Mouse (Mus musculus) hindbrain, embryonic 15.5 days (tissue): ENCODE data around the gene Stxbp3. TPM values are rescaled to one million over a fixed set of nuclear protein-coding genes. Genes with fewer than 3 reads are reported as not detected.

Source experiments
- ATAC-seq: fragments of 200-750 bp; cut with Nextera tagmentation; 2 replicates; pipeline ENCODE4 v1.8.0; 2017; ENCODE audit warnings: low read depth, moderate number of reproducible peaks, moderate TSS enrichment; ENCODE audit not compliant: low FRiP score
- H3K27ac ChIP-seq: fragments of 300-500 bp; sonication (generic); replicated peaks from 2 replicates; pipeline ENCODE4 v1.5.1; 2015; ENCODE audit warnings: mild to moderate bottlenecking, inconsistent platforms
- H3K27me3 ChIP-seq: fragments of 300-500 bp; sonication (generic); 2 replicates; pipeline ENCODE4 v1.6.1; 2015; ENCODE audit warnings: control low read depth, inconsistent platforms
- H3K36me3 ChIP-seq: fragments of 300-500 bp; sonication (generic); 2 replicates; pipeline ENCODE4 v1.6.1; 2015; ENCODE audit warnings: control low read depth, inconsistent platforms
- H3K4me1 ChIP-seq: fragments of 300-500 bp; sonication (generic); replicated peaks from 2 replicates; pipeline ENCODE4 v1.6.1; 2015; ENCODE audit warnings: control low read depth, inconsistent platforms
- H3K4me2 ChIP-seq: fragments of 300-500 bp; sonication (generic); 2 replicates; pipeline ENCODE4 v1.6.1; 2015; ENCODE audit warnings: moderate library complexity, mild to moderate bottlenecking, inconsistent platforms
- H3K4me3 ChIP-seq: fragments of 300-500 bp; sonication (generic); 2 replicates; pipeline ENCODE4 v1.5.1; 2015; ENCODE audit warnings: mild to moderate bottlenecking, inconsistent platforms
- H3K9ac ChIP-seq: fragments of 300-500 bp; sonication (generic); 2 replicates; pipeline ENCODE4 v1.6.1; 2015; ENCODE audit warnings: inconsistent platforms
- H3K9me3 ChIP-seq: fragments of 300-500 bp; sonication (generic); 2 replicates; pipeline ENCODE4 v1.6.1; 2016; ENCODE audit warnings: control low read depth, inconsistent platforms
- WGBS: fragments of 180-500 bp; shearing (Covaris S2); methylation state at CpG from one replicate; pipeline ENCODE4 v1.1.7; 2015; 5-methylcytosine and 5-hydroxymethylcytosine counted together
- polyA plus RNA-seq: library from polyadenylated mRNA; unstranded; fragments of >200 nt; fragmentation: Nextera tagmentation; extraction: Ambion mirVana; gene quantifications from 2 replicates; pipeline ENCODE4 v1.2.1, GENCODE M21; 2015

Stxbp3 gene
- polyA plus RNA-seq, 1 experiment from 2014 or later = 15.5 TPM

GRCm38 (mm10) chr3:108855864-108856263 lies 15.5 kb upstream of the Stxbp3 start:
- WGBS = 67% methylated on average over 10 of the region's 10 CpGs
- Histone ChIP-seq H3K27ac (peak overlapping the region; percentile 44; the same call in 1 of the 2 replicates), H3K36me3 (no peaks in the 10 kb centered on the region), H3K4me1 (peaks cover 34% of the 10 kb centered on the region), H3K9ac (no peak overlapping the region), H3K4me2 (no peak overlapping the region), H3K27me3 (no peaks in the 10 kb centered on the region), H3K9me3 (no peaks in the 10 kb centered on the region), H3K4me3 (no peak overlapping the region)
- no peak; the same call in 1 of the 2 replicates for ATAC-seq

- 32% methylated on average over 12 of the region's 12 CpGs for WGBS
- 0 out of 2 replicates have a peak overlapping the region, but pooled peaks have one; percentile 10 for H3K4me2 ChIP-seq
- H3K27ac ChIP-seq = peak overlapping the region; percentile 44; the same call in 1 of the 2 replicates
Measured at GRCm38 (mm10) chr3:108855371-108855770, 15.0 kb upstream of the Stxbp3 start.

GRCm38 (mm10) chr3:108853266-108853665 lies 12.9 kb upstream of the Stxbp3 start:
- no peak overlapping the region for H3K4me3 ChIP-seq
- no peak overlapping the region for H3K4me2 ChIP-seq
- no peak for ATAC-seq
- no peak overlapping the region for H3K27ac ChIP-seq
- no peaks in the 10 kb centered on the region for H3K36me3 ChIP-seq
- peaks cover 30% of the 10 kb centered on the region for H3K4me1 ChIP-seq
- H3K9me3 ChIP-seq = no peaks in the 10 kb centered on the region
- H3K27me3 ChIP-seq = no peaks in the 10 kb centered on the region
- WGBS = 76% methylated on average over 1 of the region's 1 CpGs
- H3K9ac ChIP-seq = no peak overlapping the region

More at GRCm38 (mm10) chr3:108855371-108855770, 15.0 kb upstream of the Stxbp3 start:
- ATAC-seq = peak; percentile 23; the same call in 1 of the 2 replicates
- Histone ChIP-seq H3K4me3 (no peak overlapping the region), H3K9ac (no peak overlapping the region), H3K4me1 (peaks cover 34% of the 10 kb centered on the region), H3K9me3 (no peaks in the 10 kb centered on the region), H3K27me3 (no peaks in the 10 kb centered on the region), H3K36me3 (no peaks in the 10 kb centered on the region)

GRCm38 (mm10) chr3:108851996-108852697 lies 11.8 kb upstream of the Stxbp3 start:
- ATAC-seq = peak; percentile 62; the same call in 1 of the 2 replicates
- H3K4me2 ChIP-seq = no peak overlapping the region
- no peak overlapping the region for H3K4me3 ChIP-seq
- H3K9ac ChIP-seq = no peak overlapping the region
- peaks cover 26% of the 10 kb centered on the region for H3K4me1 ChIP-seq
- H3K36me3 ChIP-seq = no peaks in the 10 kb centered on the region
- no peaks in the 10 kb centered on the region for H3K27me3 ChIP-seq
- H3K9me3 ChIP-seq = no peaks in the 10 kb centered on the region
- WGBS = 40% methylated on average over 6 of the region's 6 CpGs
- H3K27ac ChIP-seq = no peak overlapping the region

- Histone ChIP-seq H3K4me1 (peaks cover 22% of the 10 kb centered on the region), H3K27ac (no peak overlapping the region), H3K4me3 (no peak overlapping the region), H3K9me3 (no peaks in the 10 kb centered on the region), H3K36me3 (no peaks in the 10 kb centered on the region), H3K9ac (no peak overlapping the region), H3K4me2 (no peak overlapping the region), H3K27me3 (no peaks in the 10 kb centered on the region)
- no peak for ATAC-seq
- WGBS = 91% methylated on average over 3 of the region's 3 CpGs
Measured at GRCm38 (mm10) chr3:108851554-108851953, 11.2 kb upstream of the Stxbp3 start.

- no peak overlapping the region for H3K4me3 ChIP-seq
- H3K4me2 ChIP-seq = no peak overlapping the region
- peaks cover 20% of the 10 kb centered on the region for H3K4me1 ChIP-seq
- WGBS = 90% methylated on average over 2 of the region's 2 CpGs
- no peaks in the 10 kb centered on the region for H3K36me3 ChIP-seq
- no peak overlapping the region for H3K27ac ChIP-seq
- ATAC-seq = no peak
- H3K27me3 ChIP-seq = no peaks in the 10 kb centered on the region
- H3K9me3 ChIP-seq = no peaks in the 10 kb centered on the region
- no peak overlapping the region for H3K9ac ChIP-seq
Measured at GRCm38 (mm10) chr3:108851075-108851474, 10.7 kb upstream of the Stxbp3 start.

- Histone ChIP-seq H3K4me1 (peaks cover 15% of the 10 kb centered on the region), H3K27ac (no peak overlapping the region), H3K27me3 (no peaks in the 10 kb centered on the region), H3K4me2 (no peak overlapping the region), H3K36me3 (no peaks in the 10 kb centered on the region), H3K9me3 (no peaks in the 10 kb centered on the region), H3K9ac (no peak overlapping the region), H3K4me3 (no peak overlapping the region)
- no peak; the same call in 1 of the 2 replicates for ATAC-seq
- 56% methylated on average over 3 of the region's 3 CpGs for WGBS
Measured at GRCm38 (mm10) chr3:108850506-108850905, 10.2 kb upstream of the Stxbp3 start.

GRCm38 (mm10) chr3:108846616-108847015 lies 6.3 kb upstream of the Stxbp3 start:
- no peaks in the 10 kb centered on the region; the same call in 1 of the 2 replicates for H3K4me1 ChIP-seq
- WGBS = 72% methylated on average over 3 of the region's 3 CpGs
- no peaks in the 10 kb centered on the region for H3K9me3 ChIP-seq
- H3K4me3 ChIP-seq = no peak overlapping the region
- no peak for ATAC-seq
- H3K27ac ChIP-seq = no peak overlapping the region
- no peak overlapping the region for H3K4me2 ChIP-seq
- no peaks in the 10 kb centered on the region for H3K36me3 ChIP-seq
- H3K27me3 ChIP-seq = no peaks in the 10 kb centered on the region
- no peak overlapping the region for H3K9ac ChIP-seq

GRCm38 (mm10) chr3:108844521-108844920 lies 4.2 kb upstream of the Stxbp3 start:
- Histone ChIP-seq H3K4me1 (no peaks in the 10 kb centered on the region), H3K4me3 (no peak overlapping the region), H3K4me2 (no peak overlapping the region), H3K36me3 (no peaks in the 10 kb centered on the region), H3K27me3 (no peaks in the 10 kb centered on the region), H3K9me3 (no peaks in the 10 kb centered on the region), H3K27ac (no peak overlapping the region), H3K9ac (no peak overlapping the region)
- 84% methylated on average over 5 of the region's 5 CpGs for WGBS
- no peak for ATAC-seq

GRCm38 (mm10) chr3:108844026-108844425 lies 3.7 kb upstream of the Stxbp3 start:
- ATAC-seq = no peak
- H3K4me3 ChIP-seq = no peak overlapping the region
- peaks cover 2% of the 10 kb centered on the region for H3K4me1 ChIP-seq
- no peaks in the 10 kb centered on the region for H3K27me3 ChIP-seq
- WGBS = 93% methylated on average over 6 of the region's 6 CpGs
- H3K36me3 ChIP-seq = no peaks in the 10 kb centered on the region
- no peak overlapping the region for H3K27ac ChIP-seq
- no peaks in the 10 kb centered on the region for H3K9me3 ChIP-seq
- H3K4me2 ChIP-seq = no peak overlapping the region
- no peak overlapping the region for H3K9ac ChIP-seq

- Histone ChIP-seq H3K36me3 (no peaks in the 10 kb centered on the region), H3K9ac (no peak overlapping the region), H3K27me3 (no peaks in the 10 kb centered on the region), H3K4me1 (peaks cover 12% of the 10 kb centered on the region), H3K4me3 (peak overlapping the region; percentile 67), H3K4me2 (peak overlapping the region; percentile 61), H3K9me3 (no peaks in the 10 kb centered on the region), H3K27ac (no peak overlapping the region)
- 56% methylated on average over 4 of the region's 4 CpGs for WGBS
- peak; percentile 76 for ATAC-seq
Measured at GRCm38 (mm10) chr3:108840716-108841054, 359 bp upstream of the Stxbp3 start.

- no peak for ATAC-seq
- no peaks in the 10 kb centered on the region for H3K9me3 ChIP-seq
- WGBS = 11% methylated on average over 8 of the region's 8 CpGs
- H3K4me1 ChIP-seq = peaks cover 12% of the 10 kb centered on the region
- peak overlapping the region; percentile 54 for H3K9ac ChIP-seq
- peak overlapping the region; percentile 67 for H3K4me3 ChIP-seq
- H3K36me3 ChIP-seq = no peaks in the 10 kb centered on the region
- H3K4me2 ChIP-seq = peak overlapping the region; percentile 61
- H3K27ac ChIP-seq = peak overlapping the region; percentile 72
- H3K27me3 ChIP-seq = no peaks in the 10 kb centered on the region
Measured at GRCm38 (mm10) chr3:108839647-108839999, 703 bp downstream of the Stxbp3 start.

GRCm38 (mm10) chr3:108838980-108839379 lies 1.3 kb downstream of the Stxbp3 start:
- Histone ChIP-seq H3K4me3 (peak overlapping the region; percentile 67), H3K9me3 (no peaks in the 10 kb centered on the region), H3K4me2 (peak overlapping the region; percentile 61), H3K4me1 (peaks cover 12% of the 10 kb centered on the region), H3K36me3 (peaks cover under 1% of the 10 kb centered on the region; the same call in 1 of the 2 replicates), H3K27me3 (no peaks in the 10 kb centered on the region), H3K27ac (no peak overlapping the region), H3K9ac (no peak overlapping the region)
- 82% methylated on average over 7 of the region's 7 CpGs for WGBS
- ATAC-seq = no peak
